Mouse (Mus musculus): Measurements from ENCODE around the gene Col25a1.

DNA sequence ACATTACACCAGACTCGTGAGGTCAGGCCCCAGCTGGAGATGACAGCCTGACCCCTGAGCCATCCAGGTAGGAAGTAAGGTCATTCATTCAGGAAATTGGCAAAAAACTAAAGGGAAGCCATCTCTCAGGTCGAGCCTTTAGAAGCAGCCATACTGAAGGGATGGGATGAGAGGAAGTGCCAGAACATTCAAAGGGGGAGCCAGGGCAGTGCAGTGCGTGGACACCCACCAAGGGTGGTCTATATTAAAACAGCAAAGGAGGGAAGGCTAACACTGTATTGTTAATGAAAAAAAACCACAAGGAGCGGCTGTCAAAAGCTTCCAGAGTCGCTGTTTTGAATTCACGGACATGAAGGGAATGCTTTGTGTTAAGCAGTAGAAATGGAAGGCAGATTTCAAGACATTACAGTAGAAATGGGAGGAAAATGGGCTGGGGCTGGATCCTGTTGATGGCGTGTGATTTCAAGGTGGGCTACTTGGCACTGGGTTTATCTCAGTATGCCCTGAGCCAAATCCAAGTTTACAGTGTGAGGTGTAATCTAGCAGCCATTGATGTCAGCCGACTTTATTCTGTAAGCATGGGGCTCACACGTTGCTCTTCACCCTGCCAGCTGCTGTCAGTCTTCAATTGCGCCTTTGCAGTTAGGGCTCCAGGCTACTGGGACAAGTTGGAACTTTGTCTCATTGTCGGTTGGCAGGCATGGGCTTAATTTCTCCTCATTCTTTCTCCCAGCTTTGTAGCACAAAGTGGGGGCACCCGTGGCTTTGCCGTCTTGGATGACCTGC is 312.7 kb downstream of the Col25a1 start:
- no peak for TF ChIP-seq CTCF (IDR thresholded peaks at IDR 0.05)
- TF ChIP-seq EP300 (IDR thresholded peaks at IDR 0.05): no peak

All from lung, postnatal 0 days (tissue).